In the genomic region with DNA sequence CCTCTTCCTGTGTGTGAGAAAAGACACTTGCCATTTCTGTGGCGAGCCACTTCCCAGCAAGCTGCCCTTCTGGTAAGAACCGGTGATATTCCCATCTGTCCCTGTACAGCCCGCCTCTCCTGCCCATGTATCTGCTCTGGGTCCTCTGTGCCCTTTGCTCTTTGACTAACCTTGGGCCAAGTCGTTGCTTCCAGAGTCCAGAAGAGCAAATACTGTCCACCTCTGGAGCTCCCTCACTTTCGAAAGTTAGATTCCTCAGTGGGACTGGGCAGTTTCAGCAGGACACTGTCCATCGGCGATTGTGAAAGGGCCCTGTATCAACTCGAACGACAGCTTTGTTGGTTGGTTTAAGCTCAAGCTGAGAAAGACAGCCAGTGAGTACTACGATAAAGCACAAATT, we compare ENCODE assay signal across 26 mouse cellular contexts.
DNase-seq lines count a peak whose midpoint lies in the region; ATAC-seq and TF ChIP-seq lines count a peak whose summit lies in the region.
"Had no signal": no experiment of that assay in that cellular context is flagged by ENCODE, and none has a peak within 500 bp of the region (broad histone marks: within the 10 kb centered on the region; RNA-seq: fewer than 3 reads in every experiment).

No protein-coding gene starts in this region.

- H3K9ac ChIP-seq in liver, adult 2 months (ENCODE audit: low read depth, low read length), result no peak overlapping the region
- no peak overlapping the region for H3K9ac ChIP-seq in liver, embryonic 13.5 days
- no peak overlapping the region for H3K9ac ChIP-seq in liver, embryonic 16.5 days (ENCODE audit: low read depth, low read length)
- H3K9ac ChIP-seq in stomach, postnatal 0 days (ENCODE audit: low read length), result no peak overlapping the region
- H3K9ac ChIP-seq: embryonic facial prominence, embryonic 12.5 days; embryonic facial prominence, embryonic 15.5 days; forebrain, postnatal 0 days; heart, embryonic 12.5 days; heart, embryonic 15.5 days; hindbrain, embryonic 12.5 days; hindbrain, embryonic 15.5 days had no signal

- 22% methylated on average over 10 of the region's 10 CpGs for WGBS in liver, adult 2 months
- 51% methylated on average over 10 of the region's 10 CpGs for WGBS in liver, embryonic 13.5 days (ENCODE audit: insufficient replicate concordance)
- 39% methylated on average over 10 of the region's 10 CpGs for WGBS in liver, embryonic 16.5 days (ENCODE audit: insufficient replicate concordance)
- 88% methylated on average over 10 of the region's 10 CpGs for WGBS in stomach, postnatal 0 days

- peak; percentile 66 for ATAC-seq in liver, embryonic 13.5 days (ENCODE audit: low read depth)
- ATAC-seq in liver, embryonic 16.5 days (ENCODE audit: low read depth), result peak; percentile 83
- no peak for ATAC-seq in stomach, postnatal 0 days (ENCODE audit: low FRiP score, low TSS enrichment)
- ATAC-seq: forebrain, embryonic 14.5 days; forebrain, postnatal 0 days; Patski had no signal

- TF ChIP-seq POLR2A in liver, adult 2 months (IDR thresholded peaks at IDR 0.05; ENCODE audit: extremely low read depth, insufficient read depth, low read length), result no peak

- H3K4me2 ChIP-seq in liver, embryonic 13.5 days, result no peak overlapping the region
- H3K4me2 ChIP-seq in liver, embryonic 16.5 days (ENCODE audit: low read depth, low read length), result no peak overlapping the region
- no peak overlapping the region for H3K4me2 ChIP-seq in stomach, postnatal 0 days (replicated peaks; ENCODE audit: low read depth)
- H3K4me2 ChIP-seq: embryonic facial prominence, embryonic 12.5 days; embryonic facial prominence, embryonic 15.5 days; heart, embryonic 12.5 days; heart, embryonic 15.5 days; hindbrain, embryonic 12.5 days; hindbrain, embryonic 15.5 days had no signal

- TF ChIP-seq EP300 in stomach, postnatal 0 days (optimal IDR thresholded peaks at IDR 0.05), result no peak

- TF ChIP-seq CTCF in liver, adult 2 months (IDR thresholded peaks at IDR 0.05; ENCODE audit: low read depth, low read length), result no peak
- no peak for TF ChIP-seq CTCF in stomach, postnatal 0 days (IDR thresholded peaks at IDR 0.05; ENCODE audit: low read depth)

- H3K4me3 ChIP-seq in liver, adult 2 months (ENCODE audit: insufficient read depth, low read depth, low read length), result no peak overlapping the region
- H3K4me3 ChIP-seq in liver, embryonic 13.5 days (replicated peaks), result no peak overlapping the region
- H3K4me3 ChIP-seq in liver, embryonic 16.5 days (ENCODE audit: low read depth, low read length), result no peak overlapping the region
- H3K4me3 ChIP-seq in stomach, postnatal 0 days (ENCODE audit: low read depth, low read length), result no peak overlapping the region
- H3K4me3 ChIP-seq: embryonic facial prominence, embryonic 12.5 days; embryonic facial prominence, embryonic 15.5 days; heart, embryonic 12.5 days; heart, embryonic 15.5 days; hindbrain, embryonic 12.5 days; hindbrain, embryonic 15.5 days had no signal

- no peaks in the 10 kb centered on the region for H3K79me2 ChIP-seq in liver, adult 2 months (ENCODE audit: control insufficient read depth, insufficient read depth, low read length)

- H3K36me3 ChIP-seq in liver, adult 2 months (ENCODE audit: control insufficient read depth, insufficient read depth, low read length), result no peaks in the 10 kb centered on the region
- H3K36me3 ChIP-seq in liver, embryonic 13.5 days, result no peaks in the 10 kb centered on the region
- no peaks in the 10 kb centered on the region for H3K36me3 ChIP-seq in liver, embryonic 16.5 days (ENCODE audit: control insufficient read depth, insufficient read depth)
- no peaks in the 10 kb centered on the region for H3K36me3 ChIP-seq in stomach, postnatal 0 days (ENCODE audit: control insufficient read depth, insufficient read depth, low read length)
- H3K36me3 ChIP-seq: embryonic facial prominence, embryonic 12.5 days; embryonic facial prominence, embryonic 15.5 days; G1E; heart, embryonic 12.5 days; heart, embryonic 15.5 days; hindbrain, embryonic 12.5 days; hindbrain, embryonic 15.5 days had no signal

- H3K9me3 ChIP-seq in liver, embryonic 13.5 days (replicated peaks), result no peaks in the 10 kb centered on the region
- no peaks in the 10 kb centered on the region for H3K9me3 ChIP-seq in liver, embryonic 16.5 days (replicated peaks; ENCODE audit: control insufficient read depth, low read length)
- H3K9me3 ChIP-seq in stomach, postnatal 0 days (ENCODE audit: control insufficient read depth, low read length), result no peaks in the 10 kb centered on the region
- H3K9me3 ChIP-seq: embryonic facial prominence, embryonic 12.5 days; embryonic facial prominence, embryonic 15.5 days; heart, embryonic 12.5 days; heart, embryonic 15.5 days; hindbrain, embryonic 12.5 days; hindbrain, embryonic 15.5 days had no signal

- H3K4me1 ChIP-seq in liver, adult 2 months (ENCODE audit: control insufficient read depth, insufficient read depth, low read length), result peaks cover 8% of the 10 kb centered on the region; the same call in 1 of the 2 replicates
- 0 out of 2 replicates have a peak, but pooled peaks cover 6% of the 10 kb centered on the region for H3K4me1 ChIP-seq in liver, embryonic 13.5 days (replicated peaks)
- no peaks in the 10 kb centered on the region; the same call in 1 of the 2 replicates for H3K4me1 ChIP-seq in liver, embryonic 16.5 days (ENCODE audit: control insufficient read depth, low read depth, low read length)
- H3K4me1 ChIP-seq in stomach, postnatal 0 days (replicated peaks; ENCODE audit: control insufficient read depth, insufficient read depth), result no peaks in the 10 kb centered on the region
- H3K4me1 ChIP-seq: embryonic facial prominence, embryonic 12.5 days; embryonic facial prominence, embryonic 15.5 days had no signal

- peak overlapping the region; percentile 64 for H3K27ac ChIP-seq in liver, adult 2 months (replicated peaks; ENCODE audit: insufficient read depth, low read depth, low read length)
- H3K27ac ChIP-seq in liver, embryonic 13.5 days, result no peak overlapping the region
- H3K27ac ChIP-seq in liver, embryonic 16.5 days (ENCODE audit: low read length), result peak overlapping the region; percentile 39
- H3K27ac ChIP-seq in stomach, postnatal 0 days (replicated peaks), result no peak overlapping the region
- H3K27ac ChIP-seq: embryonic facial prominence, embryonic 12.5 days; embryonic facial prominence, embryonic 15.5 days; heart, embryonic 15.5 days; hindbrain, embryonic 12.5 days; hindbrain, embryonic 15.5 days had no signal

- H3K27me3 ChIP-seq in liver, adult 2 months (ENCODE audit: control insufficient read depth, insufficient read depth, low read length), result no peaks in the 10 kb centered on the region
- no peaks in the 10 kb centered on the region for H3K27me3 ChIP-seq in liver, embryonic 13.5 days
- H3K27me3 ChIP-seq in liver, embryonic 16.5 days (ENCODE audit: control insufficient read depth, insufficient read depth, low read depth, low read length), result no peaks in the 10 kb centered on the region
- no peaks in the 10 kb centered on the region for H3K27me3 ChIP-seq in stomach, postnatal 0 days (ENCODE audit: control insufficient read depth, insufficient read depth, low read length)
- H3K27me3 ChIP-seq: embryonic facial prominence, embryonic 12.5 days; embryonic facial prominence, embryonic 15.5 days; heart, embryonic 12.5 days; heart, embryonic 15.5 days; hindbrain, embryonic 15.5 days; Patski had no signal

- DNase-seq in liver, adult 2 months (ENCODE audit: extremely low read depth, low read depth, low spot score), result peak; percentile 91
- DNase-seq in liver, result no peak
- DNase-seq in liver, embryonic 13.5 days, result no peak
- DNase-seq in stomach, postnatal 0 days (ENCODE audit: low spot score), result no peak
- no peak for DNase-seq in spleen, adult 18-20 months
- no peak for DNase-seq in testis, postnatal 14 days (ENCODE audit: low spot score)
- DNase-seq: adrenal gland, postnatal 10 days; adrenal gland, postnatal 36 days; B cell, adult 2 months; cerebellum, adult 18-20 months; cerebellum, adult 9-10 months; cerebellum, postnatal 14 days; forebrain, postnatal 0 days; gastrocnemius, postnatal 25 days; heart, adult 18-20 months; heart, postnatal 14 days had no signal

Comparison
In these comparisons a context has a peak if more than half of its experiments do, and no peak if none do; other contexts are left out.
1. H3K27ac ChIP-seq: peak in liver, adult 2 months (single experiment) and liver, embryonic 16.5 days (single experiment); none in liver, embryonic 13.5 days (single experiment) and stomach, postnatal 0 days (single experiment).